Mouse (Mus musculus): ENCODE results near the gene Tmem259. TPM values are rescaled to one million over a fixed set of nuclear protein-coding genes. Genes with fewer than 3 reads are reported as not detected.

Tmem259 gene
- total and polyA plus RNA-seq, 3 experiments: 62.0 to 150 TPM; not detected in 1

- TF ChIP-seq E2F4 (IDR thresholded peaks at IDR 0.05; ENCODE audit: borderline replicate concordance, low read depth, low read length) (no peak), BHLHE40 (IDR thresholded peaks at IDR 0.05; ENCODE audit: borderline replicate concordance, low read depth, low read length) (no peak), CTCF (IDR thresholded peaks at IDR 0.05 in 2 of 3, conservative IDR thresholded peaks at IDR 0.05 in 1 of 3; ENCODE audit: control insufficient read depth in 1 of 3, insufficient read depth in 1 of 3, low read depth in 2 of 3, low read length in 3 of 3, poor library complexity in 1 of 3, severe bottlenecking in 1 of 3) (no peak), MYC (IDR thresholded peaks at IDR 0.05; ENCODE audit: low read depth, low read length) (peak; percentile 72; the same call in 1 of the 2 replicates), USF1 (IDR thresholded peaks at IDR 0.05; ENCODE audit: low read depth, low read length) (no peak), KAT2A (conservative IDR thresholded peaks at IDR 0.05; ENCODE audit: low read depth, low read length) (no peak), SIN3A (IDR thresholded peaks at IDR 0.05; ENCODE audit: low read length) (peak; percentile 33), TCF12 (IDR thresholded peaks at IDR 0.05; ENCODE audit: low read depth, low read length) (no peak), USF2 (IDR thresholded peaks at IDR 0.05; ENCODE audit: borderline replicate concordance in 1 of 2, insufficient read depth in 1 of 2, low read depth in 1 of 2, low read length in 2 of 2) (no peak), MYB (IDR thresholded peaks at IDR 0.05; ENCODE audit: low read depth, low read length) (no peak), HCFC1 (IDR thresholded peaks at IDR 0.05; ENCODE audit: low read depth, low read length) (peak; percentile 50), NRF1 (IDR thresholded peaks at IDR 0.05; ENCODE audit: insufficient read depth, low read depth, low read length, poor library complexity, severe bottlenecking) (peak; percentile 49; the same call in 1 of the 2 replicates)
These were observed 1.5 kb upstream of the Tmem259 start (continued) for GRCm38 (mm10) chr10:79985334-79986231.

GRCm38 (mm10) chr10:79984871-79985270, 741 bp upstream of the Tmem259 start:
- peak; percentile 99 for DNase-seq (ENCODE audit: low read depth, low spot score)
- H3K9me3 ChIP-seq (replicated peaks; ENCODE audit: insufficient read depth, low read length): no peaks in the 10 kb centered on the region
- peak overlapping the region; percentile 88 for H3K27ac ChIP-seq (ENCODE audit: control insufficient read depth, low read depth, low read length)
- TF ChIP-seq CTCF (IDR thresholded peaks at IDR 0.05 in 2 of 3, conservative IDR thresholded peaks at IDR 0.05 in 1 of 3; ENCODE audit: control insufficient read depth in 1 of 3, insufficient read depth in 1 of 3, low read depth in 2 of 3, low read length in 3 of 3, poor library complexity in 1 of 3, severe bottlenecking in 1 of 3): no peak
- TF ChIP-seq ZC3H11A (IDR thresholded peaks at IDR 0.05; ENCODE audit: low read depth, low read length): 0 out of 2 replicates have a peak, but pooled peaks have one; percentile 17
- TF ChIP-seq MXI1 (IDR thresholded peaks at IDR 0.05; ENCODE audit: low read depth, low read length): no peak
- 0 out of 2 replicates have a peak, but pooled peaks have one; percentile 4 for TF ChIP-seq TCF12 (IDR thresholded peaks at IDR 0.05; ENCODE audit: low read depth, low read length)
- TF ChIP-seq TAL1 (IDR thresholded peaks at IDR 0.05; ENCODE audit: low read length): no peak
- no peak for TF ChIP-seq RAD21 (IDR thresholded peaks at IDR 0.05; ENCODE audit: low read depth, low read length)
- TF ChIP-seq EP300 (IDR thresholded peaks at IDR 0.05; ENCODE audit: low read depth in 1 of 2, low read length in 2 of 2): no peak
- no peak for TF ChIP-seq TBP (IDR thresholded peaks at IDR 0.05; ENCODE audit: low read depth, low read length)
- TF ChIP-seq MAZ (IDR thresholded peaks at IDR 0.05; ENCODE audit: low read depth, low read length): 0 out of 2 replicates have a peak, but pooled peaks have one; percentile 28
- TF ChIP-seq JUND (IDR thresholded peaks at IDR 0.05; ENCODE audit: low read depth, low read length): no peak
- TF ChIP-seq MYC (IDR thresholded peaks at IDR 0.05; ENCODE audit: low read depth, low read length): no peak
- no peak for TF ChIP-seq CHD1 (IDR thresholded peaks at IDR 0.05; ENCODE audit: low read depth, low read length)
- TF ChIP-seq MAX (IDR thresholded peaks at IDR 0.05; ENCODE audit: low read length): peak; percentile 62; the same call in 1 of the 2 replicates
- no peak for TF ChIP-seq SMC3 (IDR thresholded peaks at IDR 0.05; ENCODE audit: low read depth, low read length)
- no peak for TF ChIP-seq ZNF384 (IDR thresholded peaks at IDR 0.05; ENCODE audit: low read depth, low read length)
- no peak for TF ChIP-seq POLR2AphosphoS5 (IDR thresholded peaks at IDR 0.05; ENCODE audit: borderline replicate concordance, low read depth, low read length)
- TF ChIP-seq ETS1 (IDR thresholded peaks at IDR 0.05; ENCODE audit: low read depth, low read length): no peak
- TF ChIP-seq HCFC1 (IDR thresholded peaks at IDR 0.05; ENCODE audit: low read depth, low read length): peak; percentile 47; the same call in 1 of the 2 replicates
- TF ChIP-seq ELF1 (IDR thresholded peaks at IDR 0.05; ENCODE audit: low read depth, low read length): no peak
- TF ChIP-seq RCOR1 (IDR thresholded peaks at IDR 0.05; ENCODE audit: low read depth, low read length): no peak
- TF ChIP-seq USF2 (IDR thresholded peaks at IDR 0.05; ENCODE audit: borderline replicate concordance in 1 of 2, insufficient read depth in 1 of 2, low read depth in 1 of 2, low read length in 2 of 2): no peak
- TF ChIP-seq MEF2A (IDR thresholded peaks at IDR 0.05; ENCODE audit: extremely low read depth, insufficient replicate concordance, low read depth, low read length, poor library complexity, severe bottlenecking): no peak
- peak overlapping the region; percentile 79 for H3K9ac ChIP-seq (ENCODE audit: control insufficient read depth, low read depth, low read length, poor library complexity, severe bottlenecking)
- peaks cover 0 to 16% of the 10 kb centered on the region in 2 experiments; a peak in 2 of 4 replicates for H3K4me1 ChIP-seq (ENCODE audit: control insufficient read depth in 1 of 2, insufficient read depth in 2 of 2, low read length in 2 of 2)
- H3K4me3 ChIP-seq (ENCODE audit: control insufficient read depth in 1 of 2, insufficient read depth in 1 of 2, low read depth in 2 of 2, low read length in 2 of 2): peak overlapping the region; percentile 78 to 83
- H3K79me2 ChIP-seq (ENCODE audit: control insufficient read depth, insufficient read depth, low read length, poor library complexity): peaks cover 28% of the 10 kb centered on the region
- peaks cover 0 to 5% of the 10 kb centered on the region in 2 experiments; a peak in 2 of 4 replicates for H3K36me3 ChIP-seq (ENCODE audit: control insufficient read depth in 1 of 2, insufficient read depth in 2 of 2, low read length in 2 of 2)
- no peaks in the 10 kb centered on the region for H3K27me3 ChIP-seq (ENCODE audit: control insufficient read depth in 1 of 2, insufficient read depth in 2 of 2, low read length in 2 of 2)
